Mouse (Mus musculus) embryonic facial prominence, embryonic 13.5 days (tissue): Measurements from ENCODE around the gene Rap1gap2. TPM values are rescaled to one million over a fixed set of nuclear protein-coding genes. Genes with fewer than 3 reads are reported as not detected.

Experiments used
- ATAC-seq: fragments of 200-750 bp; cut with Nextera tagmentation; 2 replicates; pipeline ENCODE4 v1.8.0; 2017; ENCODE audit warnings: low read depth; ENCODE audit not compliant: insufficient number of reproducible peaks, insufficient read depth, low FRiP score, low TSS enrichment
- H3K27ac ChIP-seq: fragments of 300-500 bp; sonication (generic); 2 replicates; pipeline ENCODE4 v1.5.1; 2015; ENCODE audit warnings: moderate library complexity, mild to moderate bottlenecking, inconsistent platforms
- H3K27me3 ChIP-seq: fragments of 300-500 bp; sonication (generic); 2 replicates; pipeline ENCODE4 v1.6.1; 2015; ENCODE audit warnings: mild to moderate bottlenecking, inconsistent platforms
- H3K36me3 ChIP-seq: fragments of 300-500 bp; sonication (generic); 2 replicates; pipeline ENCODE4 v1.6.1; 2015; ENCODE audit warnings: mild to moderate bottlenecking, inconsistent platforms
- H3K4me1 ChIP-seq: fragments of 300-500 bp; sonication (generic); 2 replicates; pipeline ENCODE4 v1.6.1; 2015; ENCODE audit warnings: inconsistent platforms
- H3K4me2 ChIP-seq: fragments of 300-500 bp; sonication (generic); 2 replicates; pipeline ENCODE4 v1.6.1; 2015; ENCODE audit warnings: moderate library complexity, mild to moderate bottlenecking, inconsistent platforms
- H3K4me3 ChIP-seq: fragments of 300-500 bp; sonication (generic); 2 replicates; pipeline ENCODE4 v1.5.1; 2015; ENCODE audit warnings: mild to moderate bottlenecking, inconsistent platforms
- H3K9ac ChIP-seq: fragments of 300-500 bp; sonication (generic); 2 replicates; pipeline ENCODE4 v1.6.1; 2015; ENCODE audit warnings: mild to moderate bottlenecking, inconsistent platforms
- H3K9me3 ChIP-seq: fragments of 300-500 bp; sonication (generic); 2 replicates; pipeline ENCODE4 v1.6.1; 2016; ENCODE audit warnings: inconsistent platforms
- WGBS: fragments of 180-500 bp; shearing (Covaris S2); methylation state at CpG from one replicate; pipeline ENCODE4 v1.1.7; 2015; ENCODE audit warnings: mixed read lengths; 5-methylcytosine and 5-hydroxymethylcytosine counted together
- polyA plus RNA-seq: library from polyadenylated mRNA; unstranded; fragments of >200 nt; fragmentation: Nextera tagmentation; extraction: Ambion mirVana; gene quantifications from 2 replicates; pipeline ENCODE4 v1.2.1, GENCODE M21; 2015

Rap1gap2 gene
- polyA plus RNA-seq, 1 experiment from 2014 or later: 1.1 TPM

DNA sequence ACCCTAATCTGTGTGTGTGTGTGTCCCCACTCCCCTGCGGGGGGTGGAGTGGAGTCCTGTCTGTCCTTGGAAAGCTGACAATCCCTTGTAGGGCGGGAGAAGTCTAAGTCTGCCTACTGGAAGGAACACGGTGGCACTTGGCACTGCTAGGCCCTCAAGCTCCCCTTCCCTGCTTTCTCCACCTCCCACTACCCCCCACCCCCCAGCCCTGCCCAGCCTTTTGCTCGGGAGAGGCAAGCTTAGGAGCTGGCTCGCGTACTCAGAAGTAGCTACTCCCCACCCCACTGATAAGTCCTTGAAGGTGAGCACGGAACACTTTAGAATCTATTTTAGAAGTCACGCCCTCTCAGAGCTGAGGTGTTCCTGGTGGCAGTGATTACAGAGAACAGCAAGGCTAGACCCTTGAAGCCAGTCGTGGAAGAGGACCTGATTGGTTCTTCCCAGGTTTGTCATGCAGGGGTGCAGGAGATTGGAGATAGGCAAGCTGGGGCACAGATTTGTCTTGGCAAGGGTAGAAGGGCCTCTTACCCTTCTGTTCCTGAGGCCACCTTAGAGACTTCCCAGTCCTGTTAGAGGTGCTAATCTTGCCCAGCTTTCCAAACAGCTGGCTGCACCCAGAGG is 28.2 kb upstream of the Rap1gap2 start:
- no peak for ATAC-seq
- H3K4me1 ChIP-seq: peaks cover 20% of the 10 kb centered on the region
- H3K36me3 ChIP-seq: no peaks in the 10 kb centered on the region

DNA sequence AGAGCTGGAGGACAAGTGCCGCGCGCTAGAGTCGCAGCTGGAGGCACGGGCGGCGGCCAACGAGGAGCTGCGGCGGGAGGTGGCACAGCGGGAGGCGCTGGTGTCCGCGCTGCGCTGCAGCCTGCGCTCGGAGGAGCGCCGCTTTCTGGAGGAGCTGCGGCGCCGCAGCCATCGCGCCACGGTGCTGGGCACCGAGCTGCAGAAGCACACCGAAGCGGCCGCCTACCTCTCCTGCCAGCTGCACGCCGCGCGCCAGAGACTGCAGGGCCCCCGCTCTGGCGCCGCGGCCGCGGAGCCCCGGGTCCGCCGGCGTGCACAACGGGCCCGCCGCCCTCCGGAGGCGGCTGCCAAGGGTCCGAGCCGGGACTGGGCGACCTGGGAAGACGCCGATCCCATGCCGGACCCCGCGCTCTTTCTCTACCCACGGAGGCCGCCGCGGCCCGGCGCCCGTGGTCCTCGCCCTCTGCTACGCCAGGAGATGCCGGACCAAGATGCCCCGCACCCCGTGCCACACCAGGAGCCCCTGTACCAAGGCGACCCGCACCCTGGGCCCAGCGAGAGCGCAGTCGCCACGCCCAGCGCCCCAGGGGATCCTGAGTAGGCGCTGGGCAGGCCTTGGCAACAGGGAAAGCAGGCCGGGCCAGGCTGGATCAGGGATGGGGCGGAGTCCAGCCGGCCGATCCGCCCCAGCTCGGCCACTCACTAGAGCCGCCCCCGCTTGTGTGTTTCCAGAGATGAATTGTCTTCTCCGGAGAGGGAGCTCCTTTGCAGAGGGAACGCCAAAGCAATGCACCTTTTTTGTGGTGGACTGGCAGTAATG is 27.5 kb upstream of the Rap1gap2 start:
- Histone ChIP-seq H3K27ac (peak overlapping the region; percentile 94), H3K9ac (peak overlapping the region; percentile 89), H3K36me3 (no peaks in the 10 kb centered on the region), H3K4me2 (peak overlapping the region; percentile 90), H3K4me1 (peaks cover 20% of the 10 kb centered on the region), H3K4me3 (peak overlapping the region; percentile 83), H3K27me3 (peaks cover 11% of the 10 kb centered on the region; the same call in 1 of the 2 replicates), H3K9me3 (no peaks in the 10 kb centered on the region)
- peak; percentile 86 for ATAC-seq
- under 1% methylated on average over 86 of the region's 86 CpGs for whole genome bisulfite sequencing

More for the DNA sequence above, 28.2 kb upstream of the Rap1gap2 start:
- Histone ChIP-seq H3K4me2 (peak overlapping the region; percentile 90), H3K27ac (peak overlapping the region; percentile 94), H3K9me3 (no peaks in the 10 kb centered on the region), H3K27me3 (peaks cover 11% of the 10 kb centered on the region; the same call in 1 of the 2 replicates), H3K9ac (peak overlapping the region; percentile 89), H3K4me3 (peak overlapping the region; percentile 83)
- 10% methylated on average over 9 of the region's 9 CpGs for WGBS

DNA sequence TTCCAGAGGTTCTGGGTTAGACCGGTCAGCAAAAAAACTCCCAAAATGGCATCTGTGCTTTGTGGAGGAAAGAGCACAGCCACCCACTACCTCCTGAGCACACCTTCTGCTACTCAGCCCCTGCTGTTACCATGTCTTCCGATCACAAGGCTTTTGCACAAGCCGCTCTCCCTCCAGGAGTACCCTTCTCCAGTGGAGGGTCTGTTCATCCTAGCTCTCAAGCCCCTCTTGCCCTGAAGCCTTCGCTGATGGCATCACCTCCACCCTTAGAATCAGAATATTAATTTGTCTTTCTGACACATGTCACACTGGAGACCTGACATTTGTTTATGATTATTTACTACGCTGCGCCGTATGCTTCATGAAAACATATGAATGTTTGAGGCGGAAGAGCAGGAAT is 26.8 kb upstream of the Rap1gap2 start:
- Histone ChIP-seq H3K27ac (peak overlapping the region; percentile 94; the same call in 1 of the 2 replicates), H3K4me2 (peak overlapping the region; percentile 90), H3K4me3 (peak overlapping the region; percentile 83), H3K9me3 (no peaks in the 10 kb centered on the region), H3K4me1 (peaks cover 20% of the 10 kb centered on the region), H3K36me3 (no peaks in the 10 kb centered on the region), H3K9ac (peak overlapping the region; percentile 89), H3K27me3 (peaks cover 11% of the 10 kb centered on the region; the same call in 1 of the 2 replicates)
- ATAC-seq: no peak
- WGBS: 19% methylated on average over 8 of the region's 8 CpGs

DNA sequence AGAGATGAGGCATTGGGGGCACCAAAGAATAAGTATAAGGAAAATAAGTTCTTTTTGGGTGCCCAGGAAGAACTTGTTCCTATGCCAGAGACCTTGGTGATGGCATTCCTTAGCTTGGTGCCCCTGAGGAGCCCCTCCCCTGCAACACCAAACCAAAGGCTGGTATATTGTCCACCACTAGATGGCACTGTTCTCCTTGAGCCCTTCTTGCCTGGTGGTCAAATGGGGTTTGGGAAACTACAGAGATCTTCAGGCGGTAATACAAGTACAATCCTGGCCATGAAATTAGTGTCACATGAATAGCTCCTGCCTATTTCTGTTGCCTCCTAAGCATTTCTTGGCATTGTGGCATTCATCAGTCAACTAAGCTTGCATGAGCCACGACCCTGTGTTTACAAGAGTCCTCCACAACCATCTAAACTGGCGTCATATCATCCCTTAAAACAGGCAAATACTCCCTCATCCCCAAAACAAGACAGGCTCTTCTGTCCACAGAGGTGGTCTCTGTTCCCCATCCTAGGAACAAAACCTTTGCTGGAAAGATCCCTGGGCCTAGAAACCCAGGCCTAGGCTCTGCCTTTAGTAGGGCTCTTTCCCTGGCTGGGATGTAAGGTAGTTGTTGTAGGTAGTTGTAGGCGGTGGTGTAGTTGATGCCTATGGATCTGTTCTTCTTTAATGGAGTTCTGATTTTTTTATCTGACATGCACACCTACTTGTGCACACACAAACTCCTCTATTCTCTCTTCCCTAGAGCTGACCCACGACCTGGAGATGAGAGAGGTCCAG is 24.0 kb upstream of the Rap1gap2 start:
- H3K4me2 ChIP-seq: no peak overlapping the region
- H3K9ac ChIP-seq: no peak overlapping the region
- ATAC-seq: no peak
- no peaks in the 10 kb centered on the region for H3K9me3 ChIP-seq
- H3K36me3 ChIP-seq: no peaks in the 10 kb centered on the region
- WGBS: 60% methylated on average over 5 of the region's 5 CpGs
- H3K4me3 ChIP-seq: no peak overlapping the region
- H3K27me3 ChIP-seq: peaks cover 8% of the 10 kb centered on the region; the same call in 1 of the 2 replicates
- H3K27ac ChIP-seq: no peak overlapping the region
- H3K4me1 ChIP-seq: peaks cover 20% of the 10 kb centered on the region

DNA sequence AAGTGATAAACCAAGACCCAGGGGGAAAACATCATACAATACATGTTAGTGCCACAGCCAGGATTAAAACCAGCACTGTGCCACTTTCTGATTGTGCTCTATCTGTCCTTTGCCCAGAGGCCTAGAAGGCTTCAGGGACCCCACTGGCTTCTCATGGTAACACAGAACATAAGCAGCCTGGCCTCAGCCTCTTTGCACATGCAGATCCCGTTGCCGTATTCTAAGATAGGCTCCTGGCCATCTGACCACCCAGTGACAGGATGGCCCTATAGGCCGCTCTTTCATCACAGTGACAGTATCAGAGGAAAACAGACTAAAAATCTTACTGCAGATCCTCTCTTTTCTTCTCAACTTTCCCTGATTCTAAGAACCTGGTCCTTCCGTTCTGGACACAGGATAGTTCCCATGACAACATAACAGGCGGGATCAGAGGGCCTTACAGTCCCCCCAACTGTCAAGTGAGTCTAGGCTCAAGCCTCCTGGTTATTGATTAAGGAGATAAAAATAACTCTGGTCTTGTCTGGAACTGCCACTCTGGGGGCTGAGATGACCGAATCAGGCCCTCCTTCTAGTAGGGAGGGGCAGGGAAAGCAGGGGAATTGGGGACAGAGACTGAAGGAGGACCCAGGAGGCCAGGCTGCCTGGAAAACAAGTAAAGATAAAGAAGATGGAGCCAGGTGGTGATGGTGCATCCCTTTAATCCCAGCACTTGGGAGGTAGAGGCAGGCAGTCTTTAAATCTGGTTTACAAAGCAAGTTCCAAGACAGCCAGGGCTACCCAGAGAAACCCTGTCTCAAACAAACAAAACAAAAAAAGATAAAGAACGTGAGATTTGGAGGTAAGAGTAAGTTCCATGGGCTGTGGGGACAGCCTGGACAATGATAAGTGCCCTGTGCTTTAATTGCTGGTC is 21.4 kb upstream of the Rap1gap2 start:
- Histone ChIP-seq H3K9ac (no peak overlapping the region), H3K4me3 (no peak overlapping the region), H3K36me3 (no peaks in the 10 kb centered on the region), H3K4me1 (peaks cover 3% of the 10 kb centered on the region), H3K4me2 (no peak overlapping the region), H3K9me3 (no peaks in the 10 kb centered on the region), H3K27ac (no peak overlapping the region), H3K27me3 (peaks cover 2% of the 10 kb centered on the region; the same call in 1 of the 2 replicates)
- ATAC-seq: no peak
- WGBS: 70% methylated on average over 7 of the region's 7 CpGs

DNA sequence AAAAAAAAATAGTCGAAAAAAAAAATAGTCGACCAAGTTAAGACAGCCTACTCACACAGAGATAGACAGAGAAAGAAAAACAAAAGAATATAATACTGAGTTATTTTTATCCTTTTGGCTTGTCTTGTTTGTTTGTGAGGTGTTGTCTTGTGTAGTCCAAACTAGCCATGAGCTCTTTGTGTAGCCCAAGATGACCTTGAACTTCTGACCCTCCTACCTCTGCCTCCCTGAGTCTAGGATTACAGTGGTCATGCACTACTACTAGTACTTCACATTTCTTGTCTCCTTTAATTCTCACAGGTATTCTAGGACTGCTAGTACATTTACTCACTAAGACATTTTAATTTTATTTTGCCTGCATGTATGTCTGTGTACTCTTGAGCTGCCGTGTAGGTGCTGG is 16.8 kb upstream of the Rap1gap2 start:
- H3K36me3 ChIP-seq: no peaks in the 10 kb centered on the region
- no peak overlapping the region for H3K4me3 ChIP-seq
- H3K27me3 ChIP-seq: peaks cover under 1% of the 10 kb centered on the region; the same call in 1 of the 2 replicates
- H3K9ac ChIP-seq: no peak overlapping the region
- H3K9me3 ChIP-seq: no peaks in the 10 kb centered on the region
- no peak for ATAC-seq
- no peak overlapping the region for H3K4me2 ChIP-seq
- no peak overlapping the region for H3K27ac ChIP-seq
- H3K4me1 ChIP-seq: no peaks in the 10 kb centered on the region
- 72% methylated on average over 3 of the region's 3 CpGs for WGBS

DNA sequence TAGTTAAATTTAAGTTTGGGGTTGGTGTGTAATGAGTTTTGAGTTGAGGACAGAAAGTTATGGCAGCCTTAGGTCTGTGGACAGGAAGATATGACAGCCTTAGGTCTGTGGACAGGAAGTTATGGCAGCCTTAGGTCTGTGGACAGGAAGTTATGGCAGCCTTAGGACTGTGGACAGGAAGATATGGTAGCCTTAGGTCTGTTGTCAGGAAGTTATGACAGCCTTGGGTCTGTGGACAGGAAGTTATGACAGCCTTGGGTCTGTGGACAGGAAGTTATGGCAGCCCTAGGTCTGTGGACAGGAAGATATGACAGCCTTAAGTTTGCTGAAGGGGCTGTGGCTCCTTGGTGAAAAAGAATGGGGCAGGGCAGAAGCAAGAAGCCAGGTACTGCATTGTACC is 14.6 kb upstream of the Rap1gap2 start:
- Histone ChIP-seq H3K27me3 (peaks cover 21% of the 10 kb centered on the region), H3K9me3 (no peaks in the 10 kb centered on the region), H3K27ac (no peak overlapping the region), H3K9ac (no peak overlapping the region), H3K4me3 (no peak overlapping the region), H3K4me2 (no peak overlapping the region), H3K4me1 (no peaks in the 10 kb centered on the region), H3K36me3 (no peaks in the 10 kb centered on the region)
- no peak for ATAC-seq

DNA sequence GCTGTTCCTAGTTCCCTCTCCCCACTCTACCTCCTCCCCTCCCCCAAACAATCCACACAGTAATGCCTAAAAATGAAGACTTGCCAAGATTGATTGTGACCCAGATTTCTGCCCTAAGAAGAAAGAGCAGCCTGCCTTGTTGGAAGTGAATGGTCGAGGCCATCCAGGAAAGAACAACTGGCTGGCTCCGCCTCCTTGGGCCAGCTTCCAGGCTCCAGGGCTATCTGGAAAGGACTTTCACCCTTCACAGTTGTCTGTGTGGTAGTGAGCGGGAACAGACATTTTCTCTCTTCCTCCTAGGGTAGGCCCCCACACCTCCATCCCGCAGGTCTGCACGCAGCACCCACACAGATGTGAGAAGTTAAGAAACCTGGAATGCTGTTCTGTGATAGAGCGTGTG is 13.0 kb upstream of the Rap1gap2 start:
- H3K4me1 ChIP-seq: peaks cover 7% of the 10 kb centered on the region
- ATAC-seq: no peak

DNA sequence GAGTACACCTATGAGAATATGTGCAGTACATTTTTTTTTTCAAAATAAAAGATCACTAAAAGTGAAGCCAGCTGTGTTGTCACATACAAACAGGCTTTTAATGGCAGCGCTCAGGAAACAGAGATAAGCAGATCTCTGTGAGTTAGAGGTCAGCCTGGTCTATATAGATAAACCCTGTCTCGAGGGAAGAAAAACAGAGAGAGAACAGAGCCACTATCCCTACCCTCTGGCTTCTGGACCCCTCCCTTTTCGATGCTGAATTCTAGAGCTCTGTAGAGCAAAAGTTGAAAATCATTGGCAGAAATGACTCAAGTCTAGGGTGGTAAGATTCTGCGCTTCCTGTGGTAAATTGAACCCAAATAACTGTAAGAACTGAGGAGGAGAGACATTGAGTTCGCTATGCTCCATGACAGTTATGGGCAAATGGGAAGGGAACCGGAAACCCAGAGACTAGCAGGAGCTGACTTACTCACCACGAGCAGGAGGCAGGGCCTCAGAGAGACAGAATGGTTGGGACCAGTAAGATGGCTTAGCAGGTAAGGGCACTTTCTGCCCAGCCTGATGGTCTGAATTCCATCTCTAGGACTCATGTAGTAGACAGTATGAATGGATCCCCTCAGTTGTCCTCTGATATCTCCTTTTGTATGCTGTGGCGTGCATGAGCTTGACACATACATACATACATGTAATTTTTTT is 11.4 kb upstream of the Rap1gap2 start:
- no peaks in the 10 kb centered on the region for H3K9me3 ChIP-seq
- ATAC-seq: no peak
- no peak overlapping the region for H3K4me2 ChIP-seq
- H3K4me1 ChIP-seq: peaks cover 7% of the 10 kb centered on the region
- WGBS: 69% methylated on average over 8 of the region's 8 CpGs
- H3K4me3 ChIP-seq: no peak overlapping the region
- H3K27me3 ChIP-seq: peaks cover 42% of the 10 kb centered on the region
- H3K9ac ChIP-seq: no peak overlapping the region
- no peak overlapping the region for H3K27ac ChIP-seq
- no peaks in the 10 kb centered on the region for H3K36me3 ChIP-seq

More for the DNA sequence above, 13.0 kb upstream of the Rap1gap2 start:
- no peaks in the 10 kb centered on the region for H3K36me3 ChIP-seq
- H3K27me3 ChIP-seq: peaks cover 32% of the 10 kb centered on the region
- H3K4me3 ChIP-seq: no peak overlapping the region
- H3K9me3 ChIP-seq: no peaks in the 10 kb centered on the region
- no peak overlapping the region for H3K4me2 ChIP-seq
- 76% methylated on average over 6 of the region's 6 CpGs for WGBS
- no peak overlapping the region for H3K9ac ChIP-seq
- H3K27ac ChIP-seq: no peak overlapping the region

DNA sequence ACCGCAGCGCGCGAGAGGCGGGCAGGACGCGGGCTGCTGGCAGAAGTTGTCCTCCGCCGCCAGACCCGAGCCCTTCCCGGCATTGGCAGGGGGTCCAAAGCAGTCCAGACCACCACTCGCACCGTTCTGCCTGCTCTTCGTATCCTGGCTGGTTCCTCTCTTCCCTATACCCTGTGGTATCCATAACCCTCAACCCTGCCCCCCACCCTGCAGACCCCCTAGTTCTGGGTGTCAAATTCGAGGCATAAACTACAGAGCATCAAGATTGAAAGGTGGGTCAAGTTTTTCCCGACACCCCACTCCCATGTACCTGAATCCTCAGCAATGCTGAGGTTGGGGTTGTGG is 9.2 kb upstream of the Rap1gap2 start:
- H3K9ac ChIP-seq: no peak overlapping the region
- no peaks in the 10 kb centered on the region for H3K9me3 ChIP-seq
- H3K4me3 ChIP-seq: peak overlapping the region; percentile 37
- H3K4me1 ChIP-seq: peaks cover 7% of the 10 kb centered on the region
- ATAC-seq: 0 out of 2 replicates have a peak, but pooled peaks have one; percentile 20
- no peaks in the 10 kb centered on the region for H3K36me3 ChIP-seq
- 3% methylated on average over 7 of the region's 16 CpGs for WGBS
- peaks cover 54% of the 10 kb centered on the region for H3K27me3 ChIP-seq
- H3K27ac ChIP-seq: no peak overlapping the region
- peak overlapping the region; percentile 65 for H3K4me2 ChIP-seq
